Mouse (Mus musculus): ENCODE measurements around the gene Csrnp1. TPM values are rescaled to one million over a fixed set of nuclear protein-coding genes. Genes with fewer than 3 reads are reported as not detected.

Gene Csrnp1
- total RNA-seq, 4 experiments from 2014 or later, result 7.7 to 69.5 (median 16.0) TPM

- peak; percentile 92 for DNase-seq
Measured at GRCm38 (mm10) chr9:120001945-120002725, 17.7 kb upstream of the Csrnp1 start.

GRCm38 (mm10) chr9:120000761-120001160 lies 16.3 kb upstream of the Csrnp1 start:
- no peak for DNase-seq

GRCm38 (mm10) chr9:119999636-120000035 lies 15.2 kb upstream of the Csrnp1 start:
- no peak for DNase-seq

- DNase-seq, result no peak
Measured at GRCm38 (mm10) chr9:119998776-119999175, 14.3 kb upstream of the Csrnp1 start.

- DNase-seq, result no peak
Measured at GRCm38 (mm10) chr9:119996080-119996479, 11.6 kb upstream of the Csrnp1 start.

GRCm38 (mm10) chr9:119994207-119994606 lies 9.7 kb upstream of the Csrnp1 start:
- no peak for DNase-seq

- DNase-seq, result no peak
Measured at GRCm38 (mm10) chr9:119993092-119993844, 8.8 kb upstream of the Csrnp1 start.

GRCm38 (mm10) chr9:119991310-119991709 lies 6.9 kb upstream of the Csrnp1 start:
- DNase-seq, result no peak

GRCm38 (mm10) chr9:119988304-119988703 lies 3.8 kb upstream of the Csrnp1 start:
- DNase-seq, result no peak

GRCm38 (mm10) chr9:119985881-119986574 lies 1.6 kb upstream of the Csrnp1 start:
- no peak for DNase-seq

- DNase-seq, result peak; percentile 88
Measured at GRCm38 (mm10) chr9:119983585-119984535, 598 bp downstream of the Csrnp1 start.

GRCm38 (mm10) chr9:119982956-119983551 lies 1.4 kb downstream of the Csrnp1 start:
- peak; percentile 80 for DNase-seq

- peak; percentile 55 for DNase-seq
Measured at GRCm38 (mm10) chr9:119982241-119982811, 2.1 kb downstream of the Csrnp1 start.

GRCm38 (mm10) chr9:119981183-119982179 lies 3.0 kb downstream of the Csrnp1 start:
- DNase-seq, result peak; percentile 79

GRCm38 (mm10) chr9:119980770-119981182 lies 3.7 kb downstream of the Csrnp1 start:
- DNase-seq, result no peak

- no peak for DNase-seq
Measured at GRCm38 (mm10) chr9:119979749-119980148, 4.7 kb downstream of the Csrnp1 start.

- DNase-seq, result no peak
Measured at GRCm38 (mm10) chr9:119978811-119979441, 5.5 kb downstream of the Csrnp1 start.

- no peak for DNase-seq
Measured at GRCm38 (mm10) chr9:119978151-119978810, 6.2 kb downstream of the Csrnp1 start.
